Mouse (Mus musculus): ENCODE data around the gene Nol4l. TPM values are rescaled to one million over a fixed set of nuclear protein-coding genes. Genes with fewer than 3 reads are reported as not detected.
"Not testable (repeated sequence)": the region's sequence is repeated elsewhere in the genome, so short reads cannot be mapped to it uniquely, and the experiment has no call there.

The Nol4l gene
- total RNA-seq, 2 experiments from 2014 or later, result 14.1 to 21.3 TPM

GRCm38 (mm10) chr2:153414607-153415006 is 115.2 kb downstream of the Nol4l start:
- DNase-seq, result no peak

GRCm38 (mm10) chr2:153412563-153412962 is 117.2 kb downstream of the Nol4l start:
- DNase-seq, result no peak

GRCm38 (mm10) chr2:153411557-153411956 is 118.2 kb downstream of the Nol4l start:
- no peak for DNase-seq

GRCm38 (mm10) chr2:153408971-153409370 is 120.8 kb downstream of the Nol4l start:
- no peak for DNase-seq

- no peak for DNase-seq
These were observed 122.9 kb downstream of the Nol4l start for GRCm38 (mm10) chr2:153406882-153407281.

GRCm38 (mm10) chr2:153404882-153405281 is 124.9 kb downstream of the Nol4l start:
- DNase-seq, result no peak

GRCm38 (mm10) chr2:153404062-153404461 is 125.7 kb downstream of the Nol4l start:
- no peak for DNase-seq

GRCm38 (mm10) chr2:153399166-153399565 is 130.6 kb downstream of the Nol4l start:
- no peak for DNase-seq

- no peak for DNase-seq
These were observed 131.8 kb downstream of the Nol4l start for GRCm38 (mm10) chr2:153397790-153398515.

GRCm38 (mm10) chr2:153393045-153393444 is 136.7 kb downstream of the Nol4l start:
- DNase-seq, result no peak

- DNase-seq, result no peak
These were observed 139.9 kb downstream of the Nol4l start for GRCm38 (mm10) chr2:153389831-153390230.

GRCm38 (mm10) chr2:153380479-153380878 is 149.3 kb downstream of the Nol4l start:
- no peak for DNase-seq

- peak; percentile 24 for DNase-seq
These were observed 154.4 kb downstream of the Nol4l start for GRCm38 (mm10) chr2:153375380-153375779.

GRCm38 (mm10) chr2:153370871-153371270 is 158.9 kb downstream of the Nol4l start:
- DNase-seq, result no peak

GRCm38 (mm10) chr2:153364531-153364930 is 165.2 kb downstream of the Nol4l start:
- DNase-seq, result not testable (repeated sequence)

GRCm38 (mm10) chr2:153361101-153361710 is 168.6 kb downstream of the Nol4l start:
- DNase-seq, result no peak

Other genes with a start within 250 kb of the Nol4l start
- gene Kif3b, start 238.6 kb downstream of the Nol4l start, total RNA-seq (2021), result 10 to 100 TPM; 18.6 to 20.2 TPM
- gene Asxl1, start 184.1 kb downstream of the Nol4l start, total RNA-seq (2021), result 10 to 100 TPM; 23.5 to 30.9 TPM
- gene 4930404H24Rik, start 37.2 kb downstream of the Nol4l start, total RNA-seq (2021), result not detected
- 10 to 100 TPM; 31.6 to 33.0 TPM for gene Commd7, start 102.8 kb upstream of the Nol4l start, total RNA-seq (2021)
- 1 to 10 TPM; 4.3 to 6.5 TPM for gene Dnmt3b, start 119.5 kb upstream of the Nol4l start, total RNA-seq (2021)
- not detected for gene Dnmt3c, start 166.7 kb upstream of the Nol4l start, total RNA-seq (2021)
- gene Mapre1, start 211.3 kb upstream of the Nol4l start, total RNA-seq (2021), result 100 to 1,000 TPM; 107 to 115 TPM
- under 1 TPM; 0.18 to 0.30 TPM for gene Efcab8, start 250.0 kb upstream of the Nol4l start, total RNA-seq (2021)